Mouse (Mus musculus) myocyte (in vitro differentiated cells): ENCODE results near the gene H2-Ob. TPM values are rescaled to one million over a fixed set of nuclear protein-coding genes. Genes with fewer than 3 reads are reported as not detected.

Experiments
- H3K27me3 ChIP-seq: one replicate; pipeline ENCODE4 v1.6.1; 2011; ENCODE audit not compliant: control insufficient read depth, insufficient read depth, insufficient read length
- H3K36me3 ChIP-seq: one replicate; pipeline ENCODE4 v1.6.1; 2011; ENCODE audit not compliant: control insufficient read depth, insufficient read depth
- H3K4me2 ChIP-seq: one replicate; pipeline ENCODE4 v1.6.1; 2011; ENCODE audit warnings: low read depth, control low read depth
- H3K4me3 ChIP-seq: one replicate; pipeline ENCODE4 v1.5.1; 2011; ENCODE audit warnings: mild to moderate bottlenecking, control low read depth, moderate library complexity
- H3K79me2 ChIP-seq: one replicate; pipeline ENCODE4 v1.6.1; 2011; ENCODE audit not compliant: control insufficient read depth, insufficient read depth
- H3ac ChIP-seq: one replicate; pipeline ENCODE4 v1.6.1; 2011; ENCODE audit not compliant: control insufficient read depth, insufficient read length
- CEBPB ChIP-seq: IDR thresholded peaks from 2 replicates; pipeline ENCODE4 v1.6.1; 2011; ENCODE audit warnings: mild to moderate bottlenecking, moderate library complexity; ENCODE audit not compliant: poor library complexity, insufficient read depth, severe bottlenecking
- E2F4 ChIP-seq: IDR thresholded peaks from one replicate; pipeline ENCODE4 v1.6.1; 2011; ENCODE audit warnings: mild to moderate bottlenecking, control low read depth, moderate library complexity; ENCODE audit not compliant: insufficient read depth
- MAX ChIP-seq: IDR thresholded peaks from one replicate; pipeline ENCODE4 v1.6.1; 2011; ENCODE audit warnings: low read depth, mild to moderate bottlenecking, control low read depth
- MYOD1 ChIP-seq, 3 experiments: IDR thresholded peaks; one replicate each; pipeline ENCODE4 v1.6.1; 2011; ENCODE audit warnings: control low read depth in 2 of 3, low read depth in 2 of 3, mild to moderate bottlenecking in 2 of 3, moderate library complexity in 1 of 3; ENCODE audit not compliant: insufficient read length in 2 of 3, control insufficient read depth in 1 of 3
- MYOG ChIP-seq, 3 experiments: IDR thresholded peaks; one replicate each; pipeline ENCODE4 v1.6.1; 2011; ENCODE audit warnings: control low read depth in 2 of 3, low read depth in 2 of 3, mild to moderate bottlenecking in 2 of 3; ENCODE audit not compliant: insufficient read length in 2 of 3, control insufficient read depth in 1 of 3, insufficient read depth in 1 of 3
- POLR2A ChIP-seq: IDR thresholded peaks from one replicate; pipeline ENCODE4 v1.6.1; 2011; ENCODE audit warnings: low read depth, mild to moderate bottlenecking, control low read depth, moderate library complexity; ENCODE audit not compliant: insufficient read length
- POLR2AphosphoS2 ChIP-seq: IDR thresholded peaks from one replicate; pipeline ENCODE4 v1.6.1; 2011; ENCODE audit warnings: low read depth, control low read depth; ENCODE audit not compliant: insufficient read length
- REST ChIP-seq: IDR thresholded peaks from one replicate; pipeline ENCODE4 v1.6.1; 2011; ENCODE audit warnings: mild to moderate bottlenecking, control low read depth, moderate library complexity; ENCODE audit not compliant: insufficient read depth, insufficient read length
- SRF ChIP-seq: IDR thresholded peaks from one replicate; pipeline ENCODE4 v1.6.1; 2011; ENCODE audit warnings: low read depth; ENCODE audit not compliant: control insufficient read depth, insufficient read length
- TCF12 ChIP-seq: IDR thresholded peaks from one replicate; pipeline ENCODE4 v1.6.1; 2011; ENCODE audit warnings: mild to moderate bottlenecking, control low read depth; ENCODE audit not compliant: poor library complexity, insufficient read depth, severe bottlenecking
- TCF3 ChIP-seq: IDR thresholded peaks from one replicate; pipeline ENCODE4 v1.6.1; 2011; ENCODE audit warnings: low read depth, control low read depth; ENCODE audit not compliant: insufficient read length
- USF1 ChIP-seq: IDR thresholded peaks from one replicate; pipeline ENCODE4 v1.6.1; 2011; ENCODE audit warnings: low read depth, mild to moderate bottlenecking, control low read depth, moderate library complexity
- polyA plus RNA-seq: library from polyadenylated mRNA; unstranded; fragments of >200 nt; fragmentation: generic; extraction: Trizol; gene quantifications from one replicate; pipeline ENCODE4 v1.2.1, GENCODE M21; 2012; ENCODE audit warnings: missing spikeins

Gene H2-Ob
- polyA plus RNA-seq, 1 experiment, result not detected

DNA sequence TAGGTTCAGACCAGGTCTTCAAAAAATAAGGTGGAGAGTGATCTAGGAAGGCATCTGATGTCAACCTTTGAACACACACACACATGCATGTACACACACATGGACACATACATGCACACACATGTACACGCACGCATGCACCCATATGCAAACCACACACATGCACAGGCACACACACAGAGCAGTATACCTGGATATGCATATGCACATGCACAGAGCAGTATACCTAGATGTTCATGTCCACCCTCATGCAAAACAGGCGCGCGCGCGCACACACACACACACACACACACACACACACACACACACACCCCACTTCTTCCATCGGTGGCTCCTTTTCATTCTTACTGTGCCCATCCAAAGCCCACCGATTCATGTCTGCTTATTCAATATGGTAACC, 30.8 kb upstream of the H2-Ob start:
- TF ChIP-seq USF1 (no peak), CEBPB (no peak), MAX (no peak), TCF12 (no peak), MYOG (IDR thresholded peaks at IDR 0.05; ENCODE audit: control insufficient read depth in 1 of 3, insufficient read depth in 1 of 3, insufficient read length in 2 of 3, low read depth in 2 of 3) (no peak), E2F4 (no peak), MYOD1 (IDR thresholded peaks at IDR 0.05; ENCODE audit: control insufficient read depth in 1 of 3, insufficient read length in 2 of 3, low read depth in 2 of 3) (no peak), POLR2A (no peak), POLR2AphosphoS2 (no peak), TCF3 (no peak)
- Histone ChIP-seq H3K4me2 (no peak overlapping the region), H3K4me3 (no peak overlapping the region), H3K36me3 (no peaks in the 10 kb centered on the region), H3K27me3 (peaks cover 5% of the 10 kb centered on the region), H3K79me2 (no peaks in the 10 kb centered on the region), H3ac (no peak overlapping the region)

- TF ChIP-seq REST (no peak), SRF (no peak)
- no peak overlapping the region for H3ac ChIP-seq
- no peak overlapping the region for H3K4me3 ChIP-seq
- H3K79me2 ChIP-seq, result no peaks in the 10 kb centered on the region
- H3K36me3 ChIP-seq, result no peaks in the 10 kb centered on the region
- no peak overlapping the region for H3K4me2 ChIP-seq
- H3K27me3 ChIP-seq, result peaks cover 5% of the 10 kb centered on the region
Measured at GRCm38 (mm10) chr17:34208421-34208820, 30.3 kb upstream of the H2-Ob start.

- Histone ChIP-seq H3K4me3 (no peak overlapping the region), H3K27me3 (peaks cover 15% of the 10 kb centered on the region), H3K4me2 (no peak overlapping the region), H3K79me2 (no peaks in the 10 kb centered on the region), H3K36me3 (no peaks in the 10 kb centered on the region), H3ac (no peak overlapping the region)
- TF ChIP-seq REST (no peak), POLR2A (no peak), POLR2AphosphoS2 (no peak)
Measured at GRCm38 (mm10) chr17:34209680-34210079, 29.0 kb upstream of the H2-Ob start.

GRCm38 (mm10) chr17:34210599-34210998, 28.1 kb upstream of the H2-Ob start:
- H3K27me3 ChIP-seq, result peaks cover 22% of the 10 kb centered on the region

GRCm38 (mm10) chr17:34211746-34212365, 26.8 kb upstream of the H2-Ob start:
- TF ChIP-seq E2F4 (no peak), TCF3 (no peak), SRF (no peak), REST (no peak), CEBPB (no peak), MYOD1 (IDR thresholded peaks at IDR 0.05; ENCODE audit: control insufficient read depth in 1 of 3, insufficient read length in 2 of 3, low read depth in 2 of 3) (no peak), USF1 (no peak), MAX (no peak), MYOG (IDR thresholded peaks at IDR 0.05; ENCODE audit: control insufficient read depth in 1 of 3, insufficient read depth in 1 of 3, insufficient read length in 2 of 3, low read depth in 2 of 3) (no peak), POLR2AphosphoS2 (no peak), POLR2A (no peak), TCF12 (no peak)
- Histone ChIP-seq H3K36me3 (no peaks in the 10 kb centered on the region), H3K4me3 (no peak overlapping the region), H3K27me3 (peaks cover 32% of the 10 kb centered on the region), H3K4me2 (no peak overlapping the region), H3K79me2 (no peaks in the 10 kb centered on the region), H3ac (no peak overlapping the region)

More at GRCm38 (mm10) chr17:34210599-34210998, 28.1 kb upstream of the H2-Ob start:
- Histone ChIP-seq H3K4me2 (no peak overlapping the region), H3K4me3 (no peak overlapping the region), H3K79me2 (no peaks in the 10 kb centered on the region), H3ac (no peak overlapping the region), H3K36me3 (no peaks in the 10 kb centered on the region)
- peak; percentile 71 to 92 (median 90) for TF ChIP-seq MYOD1 (IDR thresholded peaks at IDR 0.05; ENCODE audit: control insufficient read depth in 1 of 3, insufficient read length in 2 of 3, low read depth in 2 of 3)
- TF ChIP-seq POLR2AphosphoS2, result no peak
- peak; percentile 81 to 83 (median 82) for TF ChIP-seq MYOG (IDR thresholded peaks at IDR 0.05; ENCODE audit: control insufficient read depth in 1 of 3, insufficient read depth in 1 of 3, insufficient read length in 2 of 3, low read depth in 2 of 3)
- no peak for TF ChIP-seq CEBPB
- TF ChIP-seq MAX, result no peak
- TF ChIP-seq USF1, result no peak
- no peak for TF ChIP-seq E2F4
- TF ChIP-seq TCF3, result peak; percentile 85
- peak; percentile 82 for TF ChIP-seq TCF12
- TF ChIP-seq REST, result no peak
